Mouse (Mus musculus): Measurements from ENCODE around the gene Gm6121. TPM values are rescaled to one million over a fixed set of nuclear protein-coding genes. Genes with fewer than 3 reads are reported as not detected.
"Not testable (repeated sequence)": the region's sequence is repeated elsewhere in the genome, so short reads cannot be mapped to it uniquely, and the experiment has no call there.

The Gm6121 gene
- not detected in 2 replicates for polyA plus RNA-seq (2012; rRNA removed)

- H3K36me3 ChIP-seq (ENCODE audit: control insufficient read depth, insufficient read depth, low read length); H3K4me3 ChIP-seq (ENCODE audit: low read depth, low read length); H3K27me3 ChIP-seq (ENCODE audit: control insufficient read depth, insufficient read depth, low read length); H3K27ac ChIP-seq (ENCODE audit: insufficient read depth, low read depth, low read length); H3K4me1 ChIP-seq (ENCODE audit: control insufficient read depth, insufficient read depth, insufficient read length, low read length): not testable (repeated sequence)
- no CpG with 5 or more reads among the region's 5 CpGs for WGBS
Measured at GRCm38 (mm10) chrX:26935597-26935996, at the start of gene Gm6121. Gm6121 (minus strand) TSS chrX:26935697.

Other genes starting within 250 kb of the Gm6121 start
- not detected in 2 replicates for gene Gm14525, start 233.1 kb downstream of the Gm6121 start, polyA plus RNA-seq (2012; rRNA removed)